Mouse (Mus musculus): ENCODE data around the gene Adcy5.

DNA sequence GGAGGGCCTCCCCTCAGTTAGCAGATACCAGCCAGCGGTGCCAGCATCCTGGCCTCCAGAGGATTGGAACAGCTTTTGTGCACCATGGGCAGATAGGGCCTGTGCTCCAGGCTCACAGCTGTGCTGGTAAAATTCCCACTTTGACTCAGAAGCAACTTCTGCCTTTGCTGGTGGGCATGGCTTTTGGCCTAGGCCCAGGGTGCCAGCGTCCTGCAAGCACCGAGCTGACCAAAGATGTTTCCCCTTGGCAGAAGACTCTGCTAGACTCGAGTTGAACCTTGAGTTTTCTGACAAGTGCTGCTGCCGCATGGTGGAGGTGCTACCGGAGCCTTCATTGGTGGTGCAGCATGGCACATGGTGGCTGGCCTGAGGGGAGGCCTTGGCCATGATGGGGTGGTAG is 149.0 kb downstream of the Adcy5 start:
- TF ChIP-seq EP300 (IDR thresholded peaks at IDR 0.05; ENCODE audit: low read depth in 1 of 2, low read length in 2 of 2): no peak
- TF ChIP-seq CTCF (IDR thresholded peaks at IDR 0.05 in 2 of 3, conservative IDR thresholded peaks at IDR 0.05 in 1 of 3; ENCODE audit: control insufficient read depth in 1 of 3, insufficient read depth in 1 of 3, low read depth in 2 of 3, low read length in 3 of 3, poor library complexity in 1 of 3, severe bottlenecking in 1 of 3): no peak
- no peak for TF ChIP-seq ZNF384 (IDR thresholded peaks at IDR 0.05; ENCODE audit: low read depth, low read length)
- TF ChIP-seq POLR2A (IDR thresholded peaks at IDR 0.05; ENCODE audit: control insufficient read depth in 1 of 2, insufficient read depth in 1 of 2, low read depth in 1 of 2, low read length in 2 of 2, poor library complexity in 1 of 2): no peak
- no peak for TF ChIP-seq ELF1 (IDR thresholded peaks at IDR 0.05; ENCODE audit: low read depth, low read length)
- TF ChIP-seq MYC (IDR thresholded peaks at IDR 0.05; ENCODE audit: low read depth, low read length): no peak
- no peak for TF ChIP-seq ZC3H11A (IDR thresholded peaks at IDR 0.05; ENCODE audit: low read depth, low read length)
- no peak for TF ChIP-seq MAX (IDR thresholded peaks at IDR 0.05; ENCODE audit: low read length)
- no peak for TF ChIP-seq ETS1 (IDR thresholded peaks at IDR 0.05; ENCODE audit: low read depth, low read length)
- TF ChIP-seq TBP (IDR thresholded peaks at IDR 0.05; ENCODE audit: low read depth, low read length): no peak
- no peak for TF ChIP-seq GATA1 (IDR thresholded peaks at IDR 0.05; ENCODE audit: low read depth, low read length)

Data from MEL (cell line).